8 mouse cellular contexts compared by ENCODE assay signal in the genomic region with DNA sequence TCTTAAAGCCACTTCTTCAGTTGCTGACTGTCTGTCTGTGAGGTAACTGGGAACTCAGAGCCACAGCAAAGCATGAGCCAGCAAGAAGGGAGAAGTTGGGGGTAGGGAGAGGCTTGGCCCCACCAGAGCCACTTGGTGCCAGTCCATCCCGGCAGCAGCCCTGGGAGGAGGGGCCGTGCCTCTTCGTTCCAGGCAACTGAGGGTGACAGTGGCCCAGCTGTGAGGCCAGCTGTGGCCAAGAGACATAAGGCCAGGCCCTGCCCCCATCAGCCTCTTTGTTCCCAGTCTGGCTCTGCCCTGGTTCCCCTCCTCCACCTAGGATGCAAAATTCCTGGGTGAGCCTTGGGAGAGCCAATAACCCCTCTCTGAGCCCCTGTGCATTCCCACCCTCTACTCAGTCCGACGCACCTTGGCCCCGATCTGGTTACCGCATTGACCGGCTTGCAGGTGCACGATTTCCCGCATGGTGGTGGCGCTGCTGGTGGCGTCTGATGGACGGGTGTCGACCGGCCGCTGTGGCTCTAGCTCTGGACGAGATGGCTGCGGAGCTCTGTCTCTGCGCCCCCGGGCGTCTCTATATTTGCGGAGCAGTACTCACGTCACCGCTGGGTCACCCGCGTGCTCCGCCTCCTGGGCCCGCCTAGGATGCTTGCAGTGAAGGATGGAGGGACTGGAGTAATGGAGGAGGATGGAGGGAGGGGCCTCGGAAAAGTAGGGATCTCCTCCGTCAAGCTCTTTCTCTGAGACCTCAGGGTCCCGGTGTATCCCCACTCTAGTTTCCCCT. TPM values are rescaled to one million over a fixed set of nuclear protein-coding genes. Genes with fewer than 3 reads are reported as not detected.
DNase-seq lines count a peak whose midpoint lies in the region; ATAC-seq lines count a peak whose summit lies in the region.

TSS of gene Tubb4a (minus strand) at position 734 of the 784 bp plus-strand sequence.

- peaks cover 7% of the 10 kb centered on the region for H3K4me1 ChIP-seq in limb, embryonic 15.5 days

- no peaks in the 10 kb centered on the region for H3K9me3 ChIP-seq in limb, embryonic 15.5 days

- no peak within 1 kb of the TSS for H3K27ac ChIP-seq in limb, embryonic 15.5 days

- no peaks in the 10 kb centered on the region for H3K36me3 ChIP-seq in limb, embryonic 15.5 days

- no peak within 1 kb of the TSS for H3K9ac ChIP-seq in limb, embryonic 15.5 days

- peak; percentile 98 for DNase-seq in brain, adult 2 months (ENCODE audit: low read depth, low spot score)
- DNase-seq in cerebellum, postnatal 25 days, result peak; percentile 94 to 95
- DNase-seq in frontal cortex, postnatal 25 days (ENCODE audit: low spot score in 2 of 2), result peak; percentile 72 to 82
- DNase-seq in kidney, postnatal 10 days, result peak; percentile 65
- peak; percentile 45 for DNase-seq in neural tube, embryonic 10.5 days (ENCODE audit: extremely low spot score, low spot score)
- DNase-seq in B cell, adult 2 months, result no peak

- H3K4me2 ChIP-seq in limb, embryonic 15.5 days, result peak within 1 kb of the TSS; percentile 49

- H3K27me3 ChIP-seq in limb, embryonic 15.5 days, result peaks cover 33% of the 10 kb centered on the region

- WGBS in limb, embryonic 15.5 days, result 1% methylated on average over 31 of the region's 31 CpGs

- ATAC-seq in limb, embryonic 15.5 days (ENCODE audit: insufficient number of reproducible peaks, low FRiP score, low TSS enrichment, low read depth), result no peak
- ATAC-seq in CD4-positive, CD25-positive, alpha-beta regulatory T cell, adult 4 months, result no peak

- peak within 1 kb of the TSS; percentile 35 for H3K4me3 ChIP-seq in limb, embryonic 15.5 days

RNA-seq across cellular contexts. Expression of gene Tubb4a, which starts in this region (rescaled TPM):
- 8.4 and 10.0 TPM in 2 replicates for polyA plus RNA-seq in limb, embryonic 15.5 days (2015; fragmentation: Nextera tagmentation; extraction: Ambion mirVana)
- 1 to 10 TPM; 4.3 to 7.8 TPM for polyA plus RNA-seq in CD4-positive, CD25-positive, alpha-beta regulatory T cell, adult 4 months (2017; shearing (Covaris generic))

Comparison
In these comparisons a context has a peak if more than half of its experiments do, and no peak if none do; other contexts are left out.
1. DNase-seq: peak in brain, adult 2 months (single experiment), cerebellum, postnatal 25 days (2 of 2), frontal cortex, postnatal 25 days (2 of 2), kidney, postnatal 10 days (single experiment) and neural tube, embryonic 10.5 days (single experiment); none in B cell, adult 2 months (0 of 2).